Mouse (Mus musculus) gastrocnemius, postnatal 36 days (tissue): ENCODE data around the gene Pigyl. TPM values are rescaled to one million over a fixed set of nuclear protein-coding genes. Genes with fewer than 3 reads are reported as not detected.
A peak's percentile ranks its signal among the peaks of the same experiment; 100 is the strongest.

Experiments
- DNase-seq, 2 experiments: peaks; one replicate each; pipeline ENCODE4 v3.0.0; 2022
- intact Hi-C: fragments of 180-260 bp; cut with DNase I; formaldehyde crosslinking; loops from one replicate; pipeline ENCODE4 v1.15.1; 2025
- long read RNA-seq, 2 experiments: library from polyadenylated mRNA; stranded (forward); transcript quantifications; one replicate each; pipeline ENCODE4 v2.0.0; 2021
- total RNA-seq, 2 experiments: library from RNA; stranded (reverse); gene quantifications; 2 replicates each; pipeline ENCODE4 v1.2.3; 2021

The Pigyl gene
- 10 to 100 TPM; 29.4 to 31.2 TPM for total RNA-seq
- long read RNA-seq, experiment 1, transcript Pigyl-201 (2 exons, 695 nt) = major isoform, 114 of 117 reads
- long read RNA-seq, experiment 1, partial matches to known transcripts = 3 of 117 reads
- long read RNA-seq, experiment 1, other reads (novel, unspliced or antisense) = 0 of 117 reads
- long read RNA-seq, experiment 2, transcript Pigyl-201 (2 exons, 695 nt) = major isoform, 123 of 128 reads
- long read RNA-seq, experiment 2, partial matches to known transcripts = 5 of 128 reads
- long read RNA-seq, experiment 2, other reads (novel, unspliced or antisense) = 0 of 128 reads

DNA sequence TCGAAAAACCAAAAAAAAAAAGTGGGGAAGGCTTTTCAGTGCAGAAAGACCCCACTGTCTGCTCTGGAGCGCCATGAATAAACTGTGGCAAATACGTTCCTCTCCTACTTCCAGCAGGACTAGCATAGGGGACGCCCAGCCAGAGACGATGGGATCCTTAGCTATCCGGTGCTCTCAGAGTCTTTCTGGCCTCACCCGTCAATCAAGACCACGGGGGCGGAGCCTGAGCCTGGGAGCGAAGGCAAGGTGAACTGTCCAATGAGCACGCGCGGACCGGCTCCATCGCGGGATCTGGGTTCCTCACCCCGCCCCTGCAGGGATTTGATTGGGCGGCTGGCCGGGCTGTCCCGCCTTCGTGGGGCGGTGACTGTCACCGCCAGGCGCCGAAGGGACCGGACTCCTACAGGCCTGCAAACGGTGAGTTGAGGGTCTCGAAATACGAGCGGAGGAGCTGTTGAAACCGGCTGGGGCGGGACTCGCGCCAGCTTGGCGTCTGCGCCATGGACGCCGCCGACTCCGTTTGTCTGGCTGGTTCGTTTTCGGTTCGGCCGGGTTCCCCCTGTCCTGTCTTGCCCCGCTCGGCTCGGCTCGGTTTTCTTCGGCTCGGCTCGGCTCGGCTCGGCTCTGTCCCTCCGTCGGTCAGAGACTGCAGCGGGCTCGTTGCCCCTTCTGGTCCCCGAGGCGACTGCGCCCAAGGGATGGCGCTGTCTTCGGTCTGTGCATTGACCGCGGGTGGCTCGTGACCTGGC lies at the start of gene Pigyl:
Gene Pigyl (plus strand): TSS at position 350 of the 749 bp plus-strand sequence.
- intact Hi-C loops = no loop called here
- DNase-seq = peak; percentile 99 to 100

DNA sequence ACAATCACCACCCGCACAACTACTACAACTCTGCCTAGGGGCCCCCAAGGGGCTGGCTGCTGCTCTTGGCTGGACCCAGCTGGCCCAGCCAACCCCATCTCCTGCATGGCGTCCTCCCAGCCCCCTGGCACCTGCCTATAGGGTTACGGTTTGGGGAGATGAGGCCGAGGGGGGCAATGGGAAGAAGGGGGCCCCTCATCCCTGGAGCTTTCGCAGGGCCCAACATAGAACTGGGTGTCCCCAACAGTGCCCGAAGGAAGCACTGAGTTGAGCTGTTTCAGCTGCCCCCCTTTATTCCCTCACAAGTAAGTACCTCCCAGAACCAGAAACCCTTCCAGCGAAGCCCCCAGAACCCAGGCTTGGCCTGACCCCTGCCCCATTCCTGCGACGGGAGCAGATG lies 48.5 kb upstream of the Pigyl start:
- no peak for DNase-seq
- intact Hi-C loops = no loop called here

- DNase-seq = no peak
- intact Hi-C loops = no loop called here
Observed at GRCm38 (mm10) chr9:22115635-22116034, 41.0 kb upstream of the Pigyl start.

GRCm38 (mm10) chr9:22116086-22116485 lies 40.6 kb upstream of the Pigyl start:
- intact Hi-C loops = no loop called here
- no peak for DNase-seq

GRCm38 (mm10) chr9:22116740-22117426 lies 39.8 kb upstream of the Pigyl start, which contains the start of gene Elof1:
Gene Elof1 (minus strand): TSS chr9:22117172.
- peak; percentile 85 to 87 for DNase-seq
- intact Hi-C loops = no loop called here

- no peak for DNase-seq
- intact Hi-C loops = no loop called here
Observed at GRCm38 (mm10) chr9:22117754-22118456, 38.7 kb upstream of the Pigyl start.

GRCm38 (mm10) chr9:22119543-22119942 lies 37.1 kb upstream of the Pigyl start:
- intact Hi-C loops = no loop called here
- DNase-seq = no peak

DNA sequence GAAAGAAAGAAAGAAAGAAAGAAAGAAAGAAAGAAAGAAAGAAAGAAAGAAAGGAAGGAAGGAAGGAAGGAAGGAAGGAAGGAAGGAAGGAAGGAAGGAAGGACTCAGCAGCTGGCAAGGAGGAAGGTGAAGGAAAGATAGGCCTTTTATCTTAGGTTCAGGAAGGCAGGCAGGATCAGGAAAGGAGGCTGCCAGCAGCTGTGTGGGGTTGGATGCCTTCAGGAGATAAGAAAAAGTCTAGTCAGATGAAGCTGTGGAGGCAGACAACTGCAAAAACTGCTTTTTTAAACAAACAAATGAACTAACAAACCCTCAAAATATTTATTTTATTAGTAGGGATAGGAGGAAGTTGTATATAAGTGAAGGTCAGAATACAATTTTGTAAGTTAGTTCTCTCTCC lies 35.1 kb upstream of the Pigyl start:
- intact Hi-C loops = loop anchor here (2.0 kb wide), 1 partner anchor 21 kb away; no protein-coding TSS in a partner anchor
- no peak for DNase-seq

DNA sequence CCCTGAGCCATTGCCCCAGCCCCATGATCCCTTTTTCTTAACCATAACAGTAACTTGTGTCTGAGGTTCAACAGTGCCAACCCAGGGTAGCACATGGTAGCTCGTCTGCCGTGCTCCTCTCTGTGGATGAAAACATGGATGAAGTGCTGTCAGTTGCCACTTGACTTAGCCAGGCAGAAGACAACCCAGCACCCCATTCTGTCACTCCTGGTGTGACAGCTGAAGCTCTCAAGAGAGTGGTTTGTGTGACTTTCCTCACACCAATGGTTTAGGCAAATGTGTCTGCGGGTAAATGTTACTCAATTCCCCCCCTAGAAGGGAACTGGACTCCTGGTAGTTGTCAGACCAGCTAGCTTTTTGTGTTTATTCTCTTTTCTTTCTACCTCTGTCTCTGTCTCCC lies 34.6 kb upstream of the Pigyl start:
- DNase-seq = no peak
- intact Hi-C loops = no loop called here

GRCm38 (mm10) chr9:22123069-22123609 lies 33.5 kb upstream of the Pigyl start:
- intact Hi-C loops = no loop called here
- no peak for DNase-seq

- intact Hi-C loops = no loop called here
- DNase-seq = no peak
Observed at GRCm38 (mm10) chr9:22124169-22124568, 32.5 kb upstream of the Pigyl start.

GRCm38 (mm10) chr9:22125246-22126027 lies 31.2 kb upstream of the Pigyl start:
- intact Hi-C loops = no loop called here
- DNase-seq = no peak

DNA sequence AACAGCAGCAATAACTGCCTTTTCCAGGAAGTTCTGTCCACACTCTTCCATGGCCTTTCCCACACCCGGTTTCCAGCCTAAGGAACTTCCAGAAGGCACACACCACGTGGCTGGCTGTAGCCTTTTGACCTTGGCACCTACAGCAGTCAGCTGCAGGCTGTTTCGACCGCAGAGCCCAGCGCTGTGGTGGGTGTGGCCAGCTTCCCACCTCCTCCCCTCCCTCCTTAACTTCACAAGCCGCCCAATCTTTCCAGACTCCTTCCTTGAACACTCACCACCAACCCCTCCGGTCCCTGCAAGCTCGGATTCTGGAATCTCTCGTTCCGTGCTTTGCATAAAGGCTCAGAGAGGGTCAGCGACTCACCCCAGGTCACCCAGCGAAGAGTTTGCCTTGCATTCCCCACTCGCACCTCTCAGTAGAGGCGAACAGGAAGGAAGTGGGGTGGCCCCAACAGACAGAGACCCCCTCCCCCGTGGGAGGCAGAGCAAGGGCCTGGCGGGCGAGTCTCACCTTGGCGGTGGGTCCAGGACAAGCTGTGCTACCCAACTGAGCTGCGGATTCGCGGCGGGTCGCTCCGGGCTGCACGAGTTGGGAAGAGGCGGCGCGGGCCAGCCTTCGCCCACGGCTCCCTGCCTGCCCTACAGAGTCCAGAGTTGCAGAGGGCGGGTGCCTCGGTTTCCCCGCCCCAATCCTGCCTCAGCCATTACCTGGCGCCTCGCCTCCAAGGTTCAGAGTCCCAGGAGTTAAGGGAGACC lies 25.2 kb upstream of the Pigyl start:
- peak in 1 of 2 experiments; percentile 17 for DNase-seq
- intact Hi-C loops = no loop called here

- no peak for DNase-seq
- intact Hi-C loops = no loop called here
Observed at GRCm38 (mm10) chr9:22132220-22132619, 24.4 kb upstream of the Pigyl start.

GRCm38 (mm10) chr9:22134246-22134890 lies 22.3 kb upstream of the Pigyl start:
- intact Hi-C loops = no loop called here
- no peak for DNase-seq

- DNase-seq = no peak
- intact Hi-C loops = no loop called here
Observed at GRCm38 (mm10) chr9:22134988-22135643, 21.5 kb upstream of the Pigyl start.

- intact Hi-C loops = no loop called here
- no peak for DNase-seq
Observed at GRCm38 (mm10) chr9:22135644-22136390, 20.8 kb upstream of the Pigyl start, which contains the start of gene Acp5. Gene Acp5 (minus strand): TSS chr9:22135711.
